Mouse (Mus musculus) liver, adult 2 months (tissue): ENCODE measurements around the gene Surf1.

Experiments used
- CTCF ChIP-seq: fragments of 200-500 bp; IDR thresholded peaks from 2 replicates; pipeline ENCODE4 v1.5.1; 2011; ENCODE audit warnings: low read depth, low read length, control low read depth
- POLR2A ChIP-seq: fragments of 200-500 bp; IDR thresholded peaks from 2 replicates; pipeline ENCODE4 v1.6.1; 2011; ENCODE audit warnings: low read length, control low read depth; ENCODE audit not compliant: insufficient read depth; ENCODE audit errors: extremely low read depth

GRCm38 (mm10) chr2:26905936-26906335 is 10.4 kb downstream of the Surf1 start:
- no peak for TF ChIP-seq CTCF
- TF ChIP-seq POLR2A, result no peak
